In genomic region chr14:62733666-62734065, GRCm38 (mm10) we compare ENCODE assay signal across 20 mouse cellular contexts. TPM values are rescaled to one million over a fixed set of nuclear protein-coding genes. Genes with fewer than 3 reads are reported as not detected.
DNase-seq lines count a peak whose midpoint lies in the region; ATAC-seq lines count a peak whose summit lies in the region.
"Had no signal": no experiment of that assay in that cellular context is flagged by ENCODE, and none has a peak within 500 bp of the region (broad histone marks: within the 10 kb centered on the region; RNA-seq: fewer than 3 reads in every experiment).

No protein-coding gene starts in this region.

- no peak overlapping the region for H3K4me2 ChIP-seq in forebrain, embryonic 12.5 days
- no peak overlapping the region for H3K4me2 ChIP-seq in forebrain, embryonic 15.5 days (replicated peaks)
- H3K4me2 ChIP-seq: embryonic facial prominence, embryonic 12.5 days had no signal

- H3K27ac ChIP-seq in forebrain, embryonic 12.5 days, result no peak overlapping the region
- H3K27ac ChIP-seq in forebrain, embryonic 15.5 days (replicated peaks), result no peak overlapping the region
- H3K27ac ChIP-seq: embryonic facial prominence, embryonic 10.5 days; embryonic facial prominence, embryonic 12.5 days had no signal

- no peaks in the 10 kb centered on the region for H3K27me3 ChIP-seq in forebrain, embryonic 12.5 days
- H3K27me3 ChIP-seq in forebrain, embryonic 15.5 days, result no peaks in the 10 kb centered on the region
- H3K27me3 ChIP-seq: embryonic facial prominence, embryonic 12.5 days had no signal

- peak; percentile 4 for DNase-seq in thymus, postnatal 0 days (ENCODE audit: low spot score)
- DNase-seq in thymus, postnatal 10 days (ENCODE audit: low spot score in 2 of 2), result no peak
- DNase-seq in induced T-regulatory cell, adult 2 months (ENCODE audit: low read depth), result peak; percentile 58
- DNase-seq in kidney, postnatal 4 days, result no peak
- DNase-seq: adrenal gland, adult 8-10 months; adrenal gland, postnatal 14 days; adrenal gland, postnatal 36 days; B cell, adult 2 months; cerebellum, adult 11-12 months; cerebellum, adult 2 months; cerebellum, adult 9-10 months; cerebellum, postnatal 10 days; cerebellum, postnatal 25 days; forebrain, postnatal 0 days had no signal

- no peak overlapping the region for H3K4me3 ChIP-seq in forebrain, embryonic 12.5 days (replicated peaks)
- no peak overlapping the region for H3K4me3 ChIP-seq in forebrain, embryonic 15.5 days
- H3K4me3 ChIP-seq: embryonic facial prominence, embryonic 10.5 days; embryonic facial prominence, embryonic 12.5 days had no signal

- 87% methylated on average over 2 of the region's 2 CpGs for WGBS in forebrain, embryonic 12.5 days
- WGBS in forebrain, embryonic 15.5 days, result 86% methylated on average over 2 of the region's 2 CpGs

- ATAC-seq in CD4-positive, CD25-positive, alpha-beta regulatory T cell, adult 4 months, result peak; percentile 51
- ATAC-seq in forebrain, embryonic 12.5 days (ENCODE audit: low FRiP score), result no peak
- no peak for ATAC-seq in forebrain, embryonic 15.5 days (replicated peaks)
- ATAC-seq: forebrain, embryonic 14.5 days; forebrain, postnatal 0 days had no signal

- no peak overlapping the region for H3K9ac ChIP-seq in forebrain, embryonic 12.5 days
- H3K9ac ChIP-seq in forebrain, embryonic 15.5 days (replicated peaks), result no peak overlapping the region
- H3K9ac ChIP-seq: embryonic facial prominence, embryonic 12.5 days; forebrain, postnatal 0 days had no signal

- H3K4me1 ChIP-seq in forebrain, embryonic 12.5 days, result no peaks in the 10 kb centered on the region
- no peaks in the 10 kb centered on the region for H3K4me1 ChIP-seq in forebrain, embryonic 15.5 days
- H3K4me1 ChIP-seq: embryonic facial prominence, embryonic 10.5 days; embryonic facial prominence, embryonic 12.5 days had no signal

- H3K9me3 ChIP-seq in forebrain, embryonic 12.5 days, result no peaks in the 10 kb centered on the region
- H3K9me3 ChIP-seq in forebrain, embryonic 15.5 days, result no peaks in the 10 kb centered on the region
- H3K9me3 ChIP-seq: embryonic facial prominence, embryonic 10.5 days; embryonic facial prominence, embryonic 12.5 days had no signal

- H3K36me3 ChIP-seq in forebrain, embryonic 12.5 days (replicated peaks), result peaks cover 19% of the 10 kb centered on the region; the same call in 1 of the 2 replicates
- 0 out of 2 replicates have a peak, but pooled peaks cover 8% of the 10 kb centered on the region for H3K36me3 ChIP-seq in forebrain, embryonic 15.5 days

RNA-seq across cellular contexts. Expression of gene Ints6, which starts 27.3 kb away (rescaled TPM):
- polyA plus RNA-seq in thymus, postnatal 0 days (2015; fragmentation: Nextera tagmentation; extraction: Ambion mirVana), result 13.6 and 15.5 TPM in 2 replicates
- polyA plus RNA-seq in CD4-positive, CD25-positive, alpha-beta regulatory T cell, adult 4 months (2017; shearing (Covaris generic)), result 10 to 100 TPM; 17.1 to 26.8 TPM
- 34.3 and 35.2 TPM in 2 replicates for polyA plus RNA-seq in forebrain, embryonic 12.5 days (2016; fragmentation: Nextera tagmentation; extraction: Ambion mirVana)
- 17.7 and 17.9 TPM in 2 replicates for polyA plus RNA-seq in forebrain, embryonic 15.5 days (2015; fragmentation: Nextera tagmentation; extraction: Ambion mirVana)

Comparison
In these comparisons a context has a peak if more than half of its experiments do, and no peak if none do; other contexts are left out.
1. DNase-seq: peak in thymus, postnatal 0 days (single experiment) and induced T-regulatory cell, adult 2 months (single experiment); none in thymus, postnatal 10 days (0 of 2) and kidney, postnatal 4 days (0 of 2).